Mouse (Mus musculus): ENCODE measurements around the gene Gm11077. TPM values are rescaled to one million over a fixed set of nuclear protein-coding genes. Genes with fewer than 3 reads are reported as not detected.

Gene Gm11077
- polyA plus RNA-seq, 1 experiment from 2014 or later: not detected

- no peak for ATAC-seq (ENCODE audit: insufficient read depth, low FRiP score)
- Histone ChIP-seq H3K27ac (ENCODE audit: low read length) (no peak overlapping the region), H3K4me2 (ENCODE audit: low read depth, low read length) (no peak overlapping the region), H3K4me1 (ENCODE audit: control insufficient read depth, insufficient read depth, low read length) (no peaks in the 10 kb centered on the region), H3K27me3 (ENCODE audit: control insufficient read depth, insufficient read depth, low read length) (no peaks in the 10 kb centered on the region), H3K9me3 (replicated peaks; ENCODE audit: control insufficient read depth, low read length) (no peaks in the 10 kb centered on the region), H3K9ac (ENCODE audit: low read length) (no peak overlapping the region), H3K36me3 (ENCODE audit: control insufficient read depth, insufficient read depth, low read length) (no peaks in the 10 kb centered on the region), H3K4me3 (replicated peaks; ENCODE audit: low read length) (no peak overlapping the region)
- WGBS: 54% methylated on average over 21 of the region's 21 CpGs
These were observed 40.0 kb downstream of the Gm11077 start for GRCm38 (mm10) chr6:140768859-140769640.

GRCm38 (mm10) chr6:140776274-140776673, 47.2 kb downstream of the Gm11077 start:
- no peak for ATAC-seq (ENCODE audit: insufficient read depth, low FRiP score)
- H3K27me3 ChIP-seq (ENCODE audit: control insufficient read depth, insufficient read depth, low read length): no peaks in the 10 kb centered on the region
- no peak overlapping the region for H3K9ac ChIP-seq (ENCODE audit: low read length)
- peak overlapping the region; percentile 49; the same call in 1 of the 2 replicates for H3K27ac ChIP-seq (ENCODE audit: low read length)
- WGBS: 54% methylated on average over 8 of the region's 8 CpGs
- no peaks in the 10 kb centered on the region for H3K4me1 ChIP-seq (ENCODE audit: control insufficient read depth, insufficient read depth, low read length)
- no peaks in the 10 kb centered on the region for H3K36me3 ChIP-seq (ENCODE audit: control insufficient read depth, insufficient read depth, low read length)
- H3K4me2 ChIP-seq (ENCODE audit: low read depth, low read length): no peak overlapping the region
- H3K9me3 ChIP-seq (replicated peaks; ENCODE audit: control insufficient read depth, low read length): no peaks in the 10 kb centered on the region
- H3K4me3 ChIP-seq (replicated peaks; ENCODE audit: low read length): no peak overlapping the region

- H3K27ac ChIP-seq (ENCODE audit: low read length): no peak overlapping the region
- H3K4me2 ChIP-seq (ENCODE audit: low read depth, low read length): no peak overlapping the region
- ATAC-seq (ENCODE audit: insufficient read depth, low FRiP score): no peak
- H3K36me3 ChIP-seq (ENCODE audit: control insufficient read depth, insufficient read depth, low read length): no peaks in the 10 kb centered on the region
- H3K9me3 ChIP-seq (replicated peaks; ENCODE audit: control insufficient read depth, low read length): no peaks in the 10 kb centered on the region
- no peak overlapping the region for H3K9ac ChIP-seq (ENCODE audit: low read length)
- no peaks in the 10 kb centered on the region for H3K4me1 ChIP-seq (ENCODE audit: control insufficient read depth, insufficient read depth, low read length)
- H3K4me3 ChIP-seq (replicated peaks; ENCODE audit: low read length): no peak overlapping the region
- no peaks in the 10 kb centered on the region for H3K27me3 ChIP-seq (ENCODE audit: control insufficient read depth, insufficient read depth, low read length)
- 96% methylated on average over 6 of the region's 6 CpGs for WGBS
These were observed 53.4 kb downstream of the Gm11077 start for GRCm38 (mm10) chr6:140782524-140782923.

GRCm38 (mm10) chr6:140786058-140786457, 57.0 kb downstream of the Gm11077 start:
- H3K4me2 ChIP-seq (ENCODE audit: low read depth, low read length): no peak overlapping the region
- H3K9ac ChIP-seq (ENCODE audit: low read length): no peak overlapping the region
- H3K27ac ChIP-seq (ENCODE audit: low read length): no peak overlapping the region
- H3K4me1 ChIP-seq (ENCODE audit: control insufficient read depth, insufficient read depth, low read length): no peaks in the 10 kb centered on the region
- no peak for ATAC-seq (ENCODE audit: insufficient read depth, low FRiP score)
- no peaks in the 10 kb centered on the region for H3K9me3 ChIP-seq (replicated peaks; ENCODE audit: control insufficient read depth, low read length)
- H3K4me3 ChIP-seq (replicated peaks; ENCODE audit: low read length): no peak overlapping the region
- H3K27me3 ChIP-seq (ENCODE audit: control insufficient read depth, insufficient read depth, low read length): no peaks in the 10 kb centered on the region
- H3K36me3 ChIP-seq (ENCODE audit: control insufficient read depth, insufficient read depth, low read length): no peaks in the 10 kb centered on the region
- WGBS: 55% methylated on average over 2 of the region's 2 CpGs

GRCm38 (mm10) chr6:140789850-140790249, 60.8 kb downstream of the Gm11077 start:
- Histone ChIP-seq H3K27me3 (ENCODE audit: control insufficient read depth, insufficient read depth, low read length) (no peaks in the 10 kb centered on the region), H3K36me3 (ENCODE audit: control insufficient read depth, insufficient read depth, low read length) (no peaks in the 10 kb centered on the region), H3K4me3 (replicated peaks; ENCODE audit: low read length) (no peak overlapping the region), H3K4me2 (ENCODE audit: low read depth, low read length) (no peak overlapping the region), H3K27ac (ENCODE audit: low read length) (no peak overlapping the region), H3K9ac (ENCODE audit: low read length) (no peak overlapping the region), H3K4me1 (ENCODE audit: control insufficient read depth, insufficient read depth, low read length) (no peaks in the 10 kb centered on the region), H3K9me3 (replicated peaks; ENCODE audit: control insufficient read depth, low read length) (no peaks in the 10 kb centered on the region)
- 36% methylated on average over 3 of the region's 3 CpGs for WGBS
- no peak for ATAC-seq (ENCODE audit: insufficient read depth, low FRiP score)

GRCm38 (mm10) chr6:140793676-140794262, 64.7 kb downstream of the Gm11077 start:
- no peak for ATAC-seq (ENCODE audit: insufficient read depth, low FRiP score)
- Histone ChIP-seq H3K4me3 (replicated peaks; ENCODE audit: low read length) (no peak overlapping the region), H3K9ac (ENCODE audit: low read length) (no peak overlapping the region), H3K27me3 (ENCODE audit: control insufficient read depth, insufficient read depth, low read length) (no peaks in the 10 kb centered on the region), H3K36me3 (ENCODE audit: control insufficient read depth, insufficient read depth, low read length) (no peaks in the 10 kb centered on the region), H3K27ac (ENCODE audit: low read length) (no peak overlapping the region), H3K9me3 (replicated peaks; ENCODE audit: control insufficient read depth, low read length) (no peaks in the 10 kb centered on the region), H3K4me2 (ENCODE audit: low read depth, low read length) (no peak overlapping the region), H3K4me1 (ENCODE audit: control insufficient read depth, insufficient read depth, low read length) (no peaks in the 10 kb centered on the region)
- 88% methylated on average over 6 of the region's 6 CpGs for WGBS

GRCm38 (mm10) chr6:140798841-140799240, 69.8 kb downstream of the Gm11077 start:
- ATAC-seq (ENCODE audit: insufficient read depth, low FRiP score): no peak
- no peaks in the 10 kb centered on the region for H3K27me3 ChIP-seq (ENCODE audit: control insufficient read depth, insufficient read depth, low read length)
- H3K36me3 ChIP-seq (ENCODE audit: control insufficient read depth, insufficient read depth, low read length): no peaks in the 10 kb centered on the region
- H3K4me1 ChIP-seq (ENCODE audit: control insufficient read depth, insufficient read depth, low read length): no peaks in the 10 kb centered on the region
- H3K9ac ChIP-seq (ENCODE audit: low read length): no peak overlapping the region
- no peak overlapping the region for H3K27ac ChIP-seq (ENCODE audit: low read length)
- 73% methylated on average over 3 of the region's 3 CpGs for WGBS
- H3K9me3 ChIP-seq (replicated peaks; ENCODE audit: control insufficient read depth, low read length): no peaks in the 10 kb centered on the region
- H3K4me2 ChIP-seq (ENCODE audit: low read depth, low read length): no peak overlapping the region
- H3K4me3 ChIP-seq (replicated peaks; ENCODE audit: low read length): no peak overlapping the region

GRCm38 (mm10) chr6:140799435-140800040, 70.5 kb downstream of the Gm11077 start:
- H3K4me1 ChIP-seq (ENCODE audit: control insufficient read depth, insufficient read depth, low read length): no peaks in the 10 kb centered on the region

GRCm38 (mm10) chr6:140800587-140800986, 71.5 kb downstream of the Gm11077 start:
- no peak for ATAC-seq (ENCODE audit: insufficient read depth, low FRiP score)
- Histone ChIP-seq H3K4me1 (ENCODE audit: control insufficient read depth, insufficient read depth, low read length) (no peaks in the 10 kb centered on the region), H3K9me3 (replicated peaks; ENCODE audit: control insufficient read depth, low read length) (no peaks in the 10 kb centered on the region), H3K4me3 (replicated peaks; ENCODE audit: low read length) (no peak overlapping the region), H3K36me3 (ENCODE audit: control insufficient read depth, insufficient read depth, low read length) (no peaks in the 10 kb centered on the region), H3K27me3 (ENCODE audit: control insufficient read depth, insufficient read depth, low read length) (no peaks in the 10 kb centered on the region), H3K27ac (ENCODE audit: low read length) (no peak overlapping the region), H3K4me2 (ENCODE audit: low read depth, low read length) (no peak overlapping the region), H3K9ac (ENCODE audit: low read length) (no peak overlapping the region)
- WGBS: 84% methylated on average over 4 of the region's 4 CpGs

More at GRCm38 (mm10) chr6:140799435-140800040, 70.5 kb downstream of the Gm11077 start:
- Histone ChIP-seq H3K27me3 (ENCODE audit: control insufficient read depth, insufficient read depth, low read length) (no peaks in the 10 kb centered on the region), H3K4me3 (replicated peaks; ENCODE audit: low read length) (no peak overlapping the region), H3K9ac (ENCODE audit: low read length) (no peak overlapping the region), H3K27ac (ENCODE audit: low read length) (no peak overlapping the region), H3K36me3 (ENCODE audit: control insufficient read depth, insufficient read depth, low read length) (no peaks in the 10 kb centered on the region), H3K9me3 (replicated peaks; ENCODE audit: control insufficient read depth, low read length) (no peaks in the 10 kb centered on the region), H3K4me2 (ENCODE audit: low read depth, low read length) (no peak overlapping the region)
- no peak for ATAC-seq (ENCODE audit: insufficient read depth, low FRiP score)
- 70% methylated on average over 16 of the region's 16 CpGs for WGBS

Measured in stomach, embryonic 16.5 days (tissue).